Mouse (Mus musculus): ENCODE data around the gene Cfap61. TPM values are rescaled to one million over a fixed set of nuclear protein-coding genes. Genes with fewer than 3 reads are reported as not detected.
A peak's percentile ranks its signal among the peaks of the same experiment; 100 is the strongest.

Gene Cfap61
- polyA plus RNA-seq, 1 experiment from 2014 or later: 0.82 TPM

GRCm38 (mm10) chr2:146047691-146048090 is 113.1 kb downstream of the Cfap61 start:
- WGBS: 88% methylated on average over 4 of the region's 4 CpGs

GRCm38 (mm10) chr2:146048221-146048829 is 113.7 kb downstream of the Cfap61 start:
- H3K27me3 ChIP-seq (replicated peaks): 0 out of 2 replicates have a peak, but pooled peaks cover 3% of the 10 kb centered on the region
- no peak overlapping the region for H3K4me2 ChIP-seq (replicated peaks)
- H3K9me3 ChIP-seq: no peaks in the 10 kb centered on the region
- H3K27ac ChIP-seq: no peak overlapping the region
- H3K36me3 ChIP-seq: no peaks in the 10 kb centered on the region
- H3K4me3 ChIP-seq: no peak overlapping the region
- 65% methylated on average over 17 of the region's 17 CpGs for WGBS
- H3K4me1 ChIP-seq: peaks cover 11% of the 10 kb centered on the region
- H3K9ac ChIP-seq: no peak overlapping the region
- no peak for ATAC-seq (ENCODE audit: low FRiP score, low read depth)

More at GRCm38 (mm10) chr2:146047691-146048090, 113.1 kb downstream of the Cfap61 start:
- H3K4me2 ChIP-seq (replicated peaks): no peak overlapping the region
- no peaks in the 10 kb centered on the region for H3K36me3 ChIP-seq
- H3K27ac ChIP-seq: no peak overlapping the region
- H3K9ac ChIP-seq: no peak overlapping the region
- H3K4me3 ChIP-seq: no peak overlapping the region
- no peaks in the 10 kb centered on the region for H3K9me3 ChIP-seq
- ATAC-seq (ENCODE audit: low FRiP score, low read depth): no peak
- 0 out of 2 replicates have a peak, but pooled peaks cover 3% of the 10 kb centered on the region for H3K27me3 ChIP-seq (replicated peaks)
- H3K4me1 ChIP-seq: peaks cover 11% of the 10 kb centered on the region

- H3K36me3 ChIP-seq: no peaks in the 10 kb centered on the region
- WGBS: 89% methylated on average over 5 of the region's 5 CpGs
- H3K9ac ChIP-seq: no peak overlapping the region
- no peak overlapping the region for H3K4me3 ChIP-seq
- no peak for ATAC-seq (ENCODE audit: low FRiP score, low read depth)
- H3K9me3 ChIP-seq: no peaks in the 10 kb centered on the region
- no peak overlapping the region for H3K27ac ChIP-seq
- no peak overlapping the region for H3K4me2 ChIP-seq (replicated peaks)
- peaks cover 11% of the 10 kb centered on the region for H3K4me1 ChIP-seq
- H3K27me3 ChIP-seq (replicated peaks): 0 out of 2 replicates have a peak, but pooled peaks cover 3% of the 10 kb centered on the region
These were observed 114.8 kb downstream of the Cfap61 start for GRCm38 (mm10) chr2:146049339-146049738.

- Histone ChIP-seq H3K27ac (no peak overlapping the region), H3K4me2 (replicated peaks) (no peak overlapping the region), H3K27me3 (replicated peaks) (0 out of 2 replicates have a peak, but pooled peaks cover 3% of the 10 kb centered on the region), H3K9me3 (no peaks in the 10 kb centered on the region), H3K9ac (no peak overlapping the region), H3K36me3 (no peaks in the 10 kb centered on the region), H3K4me1 (0 out of 2 replicates have a peak, but pooled peaks cover 9% of the 10 kb centered on the region), H3K4me3 (no peak overlapping the region)
- 24% methylated on average over 3 of the region's 3 CpGs for WGBS
- no peak for ATAC-seq (ENCODE audit: low FRiP score, low read depth)
These were observed 115.5 kb downstream of the Cfap61 start for GRCm38 (mm10) chr2:146050069-146050468.

- H3K9ac ChIP-seq: no peak overlapping the region
- H3K4me3 ChIP-seq: no peak overlapping the region
- H3K9me3 ChIP-seq: no peaks in the 10 kb centered on the region
- H3K27ac ChIP-seq: no peak overlapping the region
- no peaks in the 10 kb centered on the region for H3K36me3 ChIP-seq
- H3K4me2 ChIP-seq (replicated peaks): no peak overlapping the region
- 0 out of 2 replicates have a peak, but pooled peaks cover 3% of the 10 kb centered on the region for H3K27me3 ChIP-seq (replicated peaks)
- ATAC-seq (ENCODE audit: low FRiP score, low read depth): no peak
- 83% methylated on average over 4 of the region's 4 CpGs for WGBS
- 0 out of 2 replicates have a peak, but pooled peaks cover 3% of the 10 kb centered on the region for H3K4me1 ChIP-seq
These were observed 116.8 kb downstream of the Cfap61 start for GRCm38 (mm10) chr2:146051334-146051733.

GRCm38 (mm10) chr2:146057123-146057522 is 122.5 kb downstream of the Cfap61 start:
- no peak overlapping the region for H3K9ac ChIP-seq
- no peaks in the 10 kb centered on the region for H3K36me3 ChIP-seq
- no peak for ATAC-seq (ENCODE audit: low FRiP score, low read depth)
- H3K4me3 ChIP-seq: no peak overlapping the region
- no peaks in the 10 kb centered on the region for H3K9me3 ChIP-seq
- no peaks in the 10 kb centered on the region for H3K27me3 ChIP-seq (replicated peaks)
- H3K4me2 ChIP-seq (replicated peaks): no peak overlapping the region
- H3K27ac ChIP-seq: no peak overlapping the region
- H3K4me1 ChIP-seq: peaks cover 20% of the 10 kb centered on the region
- 41% methylated on average over 4 of the region's 4 CpGs for WGBS

GRCm38 (mm10) chr2:146058791-146059190 is 124.2 kb downstream of the Cfap61 start:
- WGBS: 48% methylated on average over 3 of the region's 3 CpGs

GRCm38 (mm10) chr2:146061421-146062300 is 127.1 kb downstream of the Cfap61 start:
- Histone ChIP-seq H3K4me3 (no peak overlapping the region), H3K4me1 (peaks cover 36% of the 10 kb centered on the region), H3K27ac (no peak overlapping the region), H3K4me2 (replicated peaks) (peak overlapping the region; percentile 48), H3K27me3 (replicated peaks) (no peaks in the 10 kb centered on the region), H3K36me3 (no peaks in the 10 kb centered on the region), H3K9me3 (no peaks in the 10 kb centered on the region), H3K9ac (no peak overlapping the region)
- ATAC-seq (ENCODE audit: low FRiP score, low read depth): peak; percentile 46
- 31% methylated on average over 16 of the region's 16 CpGs for WGBS

More at GRCm38 (mm10) chr2:146058791-146059190, 124.2 kb downstream of the Cfap61 start:
- no peak overlapping the region for H3K27ac ChIP-seq
- no peak for ATAC-seq (ENCODE audit: low FRiP score, low read depth)
- no peaks in the 10 kb centered on the region for H3K36me3 ChIP-seq
- no peaks in the 10 kb centered on the region for H3K27me3 ChIP-seq (replicated peaks)
- no peak overlapping the region for H3K9ac ChIP-seq
- H3K4me1 ChIP-seq: peaks cover 36% of the 10 kb centered on the region
- no peak overlapping the region for H3K4me3 ChIP-seq
- no peak overlapping the region for H3K4me2 ChIP-seq (replicated peaks)
- no peaks in the 10 kb centered on the region for H3K9me3 ChIP-seq

- no peak overlapping the region for H3K27ac ChIP-seq
- no peaks in the 10 kb centered on the region for H3K9me3 ChIP-seq
- ATAC-seq (ENCODE audit: low FRiP score, low read depth): no peak
- no peak overlapping the region for H3K9ac ChIP-seq
- H3K36me3 ChIP-seq: no peaks in the 10 kb centered on the region
- 10% methylated on average over 13 of the region's 13 CpGs for WGBS
- peak overlapping the region; percentile 48 for H3K4me2 ChIP-seq (replicated peaks)
- H3K4me1 ChIP-seq: peaks cover 33% of the 10 kb centered on the region
- H3K4me3 ChIP-seq: 0 out of 2 replicates have a peak overlapping the region, but pooled peaks have one; percentile 5
- H3K27me3 ChIP-seq (replicated peaks): no peaks in the 10 kb centered on the region
These were observed 127.9 kb downstream of the Cfap61 start for GRCm38 (mm10) chr2:146062330-146063092.

GRCm38 (mm10) chr2:146063093-146064074 is 128.8 kb downstream of the Cfap61 start:
- ATAC-seq (ENCODE audit: low FRiP score, low read depth): peak; percentile 41
- Histone ChIP-seq H3K27me3 (replicated peaks) (no peaks in the 10 kb centered on the region), H3K4me1 (peaks cover 33% of the 10 kb centered on the region), H3K36me3 (no peaks in the 10 kb centered on the region), H3K9me3 (no peaks in the 10 kb centered on the region), H3K27ac (no peak overlapping the region), H3K9ac (no peak overlapping the region), H3K4me3 (no peak overlapping the region), H3K4me2 (replicated peaks) (peak overlapping the region; percentile 48; the same call in 1 of the 2 replicates)
- WGBS: 36% methylated on average over 11 of the region's 11 CpGs

GRCm38 (mm10) chr2:146067364-146067763 is 132.8 kb downstream of the Cfap61 start:
- H3K36me3 ChIP-seq: no peaks in the 10 kb centered on the region
- no peak overlapping the region for H3K4me2 ChIP-seq (replicated peaks)
- peaks cover 14% of the 10 kb centered on the region for H3K4me1 ChIP-seq
- H3K9ac ChIP-seq: no peak overlapping the region
- WGBS: 50% methylated on average over 4 of the region's 4 CpGs
- H3K9me3 ChIP-seq: no peaks in the 10 kb centered on the region
- H3K27me3 ChIP-seq (replicated peaks): no peaks in the 10 kb centered on the region
- H3K27ac ChIP-seq: no peak overlapping the region
- ATAC-seq (ENCODE audit: low FRiP score, low read depth): no peak
- no peak overlapping the region for H3K4me3 ChIP-seq

Measured in neural tube, embryonic 12.5 days (tissue).